Mouse (Mus musculus) natural killer cell, adult 2 months (primary cell): ENCODE measurements around the gene Lysmd1.

Experiments used
- DNase-seq, 2 experiments: peaks; one replicate each; pipeline ENCODE4 v3.0.0; 2022; ENCODE audit warnings: low spot score in 2 of 2

Gene Lysmd1

DNA sequence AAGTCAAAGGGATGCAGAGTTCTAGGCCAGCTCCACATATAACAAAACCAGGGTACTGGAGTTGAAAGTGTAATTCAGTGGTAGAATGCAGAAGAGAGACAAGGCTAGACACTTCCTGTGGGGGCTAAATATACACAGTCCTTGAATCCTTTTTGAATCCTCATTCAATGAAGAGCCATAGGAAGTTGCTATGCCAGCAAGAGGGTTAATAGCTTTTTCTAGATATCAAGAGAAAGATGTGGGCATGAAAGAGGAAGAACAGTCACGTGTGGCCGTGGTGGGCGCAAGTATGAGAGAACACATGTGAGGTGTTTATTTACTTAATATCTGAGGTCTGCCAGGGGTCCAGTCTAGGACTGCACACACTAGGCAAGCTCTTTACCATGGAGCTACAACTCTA lies 2.4 kb downstream of the Lysmd1 start:
- peak in 1 of 2 experiments; percentile 53 for DNase-seq

DNA sequence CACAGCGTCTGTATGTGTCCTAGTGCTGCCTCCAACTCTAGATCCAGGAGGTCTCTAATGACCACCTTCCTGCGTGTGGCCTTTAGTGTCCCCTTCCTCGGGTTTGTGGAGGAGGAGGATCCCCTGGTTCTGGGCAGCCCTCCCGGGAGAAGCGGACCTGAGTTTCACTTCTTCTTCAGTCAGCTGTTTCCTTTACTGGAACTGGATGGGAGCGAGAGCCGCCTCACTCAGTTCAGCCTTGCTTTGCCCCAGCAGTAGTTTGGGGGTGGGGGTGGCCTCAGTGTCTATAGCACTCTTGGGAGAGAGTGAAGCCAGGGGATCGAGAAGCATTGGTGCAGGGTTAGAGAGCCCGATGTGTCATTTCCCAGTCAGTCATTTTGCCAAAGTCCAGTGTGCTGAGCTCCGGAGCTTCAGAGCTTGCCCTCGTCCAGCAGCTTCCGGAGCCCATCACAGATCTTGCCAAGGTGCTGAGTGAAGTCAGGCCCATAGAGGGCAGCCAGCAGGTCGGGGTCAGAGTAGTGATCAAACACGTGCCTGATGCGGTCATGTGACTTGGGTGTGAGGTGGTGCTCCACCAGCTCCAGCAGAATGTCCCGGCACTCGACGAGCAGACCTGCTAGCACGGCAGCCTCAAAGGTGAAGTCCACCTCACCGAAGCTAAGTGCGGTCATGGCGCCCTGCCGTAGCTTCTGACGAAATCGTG lies 5.8 kb downstream of the Lysmd1 start:
- DNase-seq, result no peak

DNA sequence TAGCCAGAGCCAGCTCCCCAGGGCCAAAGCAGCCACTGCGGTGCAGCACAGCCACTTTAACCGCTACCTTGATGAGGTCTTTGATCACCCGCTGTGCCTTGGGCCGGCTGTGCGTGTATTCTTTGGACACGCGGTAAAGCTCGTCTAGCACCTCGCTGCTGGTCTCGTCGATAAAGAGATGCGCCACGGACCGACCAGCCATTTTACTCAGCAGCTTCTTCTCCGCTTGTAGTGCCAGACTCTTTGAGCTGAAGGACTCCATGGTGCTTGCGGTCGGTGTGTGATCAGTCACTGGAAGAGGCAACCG lies 6.4 kb downstream of the Lysmd1 start:
- DNase-seq, result peak in 1 of 2 experiments; percentile 34

DNA sequence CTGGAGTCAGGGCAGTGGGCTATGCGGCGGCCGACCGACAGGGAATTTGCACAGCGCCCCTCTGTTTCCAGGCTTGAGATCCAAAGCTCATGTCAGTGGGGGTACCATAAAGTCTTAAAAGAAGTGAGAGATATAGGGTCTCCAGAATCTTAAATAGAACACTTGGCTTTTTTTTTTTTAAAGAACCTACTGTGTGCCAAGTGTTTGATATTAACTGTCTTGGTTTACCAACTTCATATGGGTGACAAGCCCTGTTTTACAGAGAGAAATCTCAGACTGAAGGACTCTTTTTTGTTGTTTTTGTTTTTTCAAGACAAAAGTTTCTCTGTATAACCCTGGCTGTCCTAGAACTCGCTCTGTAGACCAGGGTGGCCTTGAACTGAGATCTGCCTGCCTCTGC lies 6.9 kb downstream of the Lysmd1 start:
- DNase-seq, result no peak

DNA sequence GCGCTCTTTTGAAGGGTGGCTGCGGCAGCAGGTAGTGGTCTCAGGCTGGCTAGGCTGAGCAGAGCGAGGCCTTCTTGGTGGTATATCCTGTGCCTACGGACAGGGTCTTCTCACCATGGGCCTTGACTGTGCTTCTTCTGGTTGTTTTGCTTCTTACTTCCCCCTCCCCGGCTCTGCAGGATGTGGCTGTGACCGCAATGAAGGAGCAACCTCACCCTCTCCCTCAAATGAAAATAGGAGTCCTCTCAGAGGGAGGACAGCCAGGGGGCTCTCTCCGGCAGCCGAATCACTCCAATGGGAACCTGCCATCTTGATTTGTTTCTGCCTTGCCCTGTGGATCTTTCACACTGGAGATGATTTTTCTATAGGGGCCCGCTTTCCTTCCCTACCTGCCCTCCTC lies 7.6 kb downstream of the Lysmd1 start:
- peak; percentile 65 to 75 for DNase-seq

DNA sequence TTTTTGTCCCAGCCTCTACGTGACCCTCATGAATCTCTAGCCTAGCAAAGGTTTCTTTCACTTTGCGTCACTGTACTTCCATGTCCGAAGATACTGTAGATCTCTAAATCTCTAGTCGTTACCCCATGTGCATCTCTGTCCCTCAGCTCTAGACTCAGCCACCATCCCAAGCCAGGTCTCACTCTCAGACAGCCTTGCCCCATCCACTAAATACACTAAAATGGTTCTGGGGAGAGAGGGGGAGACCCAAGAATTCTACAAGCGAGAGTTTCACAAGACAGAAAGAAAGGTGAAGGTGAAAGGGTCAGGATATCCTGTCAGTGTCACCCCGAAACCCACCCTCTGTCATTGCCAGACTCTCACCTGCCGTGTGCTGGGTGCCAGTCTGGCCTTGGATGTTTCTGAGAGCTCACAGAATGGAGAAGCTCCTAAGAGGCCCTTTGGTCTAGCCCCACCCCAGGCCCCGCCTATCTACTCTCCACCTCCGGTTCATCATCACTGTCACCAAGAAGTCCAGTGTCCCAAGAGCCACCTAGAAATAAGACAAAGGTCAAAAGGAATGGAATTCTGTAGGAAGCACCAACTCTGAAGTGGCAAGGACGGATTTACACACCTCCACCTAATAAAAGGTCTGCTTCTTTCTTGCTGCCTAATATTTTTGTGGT lies 8.2 kb downstream of the Lysmd1 start, which contains the start of gene Tnfaip8l2:
Tnfaip8l2 (minus strand) TSS at position 409 of the 665 bp plus-strand sequence.
- DNase-seq, result peak; percentile 60 to 67

DNA sequence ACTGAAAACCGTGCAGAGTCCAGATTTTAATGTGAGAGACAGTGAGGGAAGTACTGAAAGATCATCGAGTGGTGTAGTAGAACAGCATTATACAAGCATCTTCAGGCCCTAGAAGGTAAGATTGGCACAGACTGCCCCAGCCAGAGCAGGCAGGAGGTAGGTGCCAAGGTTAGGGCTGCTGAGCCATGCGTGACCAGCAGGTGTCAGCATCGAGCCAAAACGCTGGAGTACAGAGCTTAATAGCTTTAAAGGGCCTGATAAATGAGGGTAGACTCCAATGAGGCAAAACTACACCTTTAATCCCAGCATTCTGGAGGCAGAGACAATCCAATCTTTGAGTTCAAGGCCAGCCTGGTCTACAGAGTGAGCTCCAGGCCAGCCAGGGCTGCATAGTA lies 8.7 kb downstream of the Lysmd1 start:
- peak; percentile 84 to 90 for DNase-seq

DNA sequence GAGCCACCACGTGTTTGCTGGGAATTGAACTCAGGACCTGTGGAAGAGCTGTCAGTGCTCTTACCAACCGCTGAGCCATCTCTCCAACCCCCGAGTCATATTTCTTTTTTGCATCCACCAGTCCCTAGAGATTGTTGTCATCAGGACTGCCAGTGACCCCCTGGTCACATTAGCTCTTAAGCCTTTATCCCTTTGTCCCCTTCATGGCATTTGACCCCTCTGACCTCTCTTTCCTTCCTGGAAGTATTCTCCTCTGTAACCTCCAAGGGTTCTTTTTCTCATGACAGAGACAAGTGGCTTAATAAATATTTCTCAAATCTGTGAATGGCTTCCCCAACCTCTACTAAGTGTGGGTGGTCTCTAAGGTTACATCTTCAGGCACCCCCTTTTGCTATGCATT lies 14.0 kb downstream of the Lysmd1 start:
- no peak for DNase-seq

DNA sequence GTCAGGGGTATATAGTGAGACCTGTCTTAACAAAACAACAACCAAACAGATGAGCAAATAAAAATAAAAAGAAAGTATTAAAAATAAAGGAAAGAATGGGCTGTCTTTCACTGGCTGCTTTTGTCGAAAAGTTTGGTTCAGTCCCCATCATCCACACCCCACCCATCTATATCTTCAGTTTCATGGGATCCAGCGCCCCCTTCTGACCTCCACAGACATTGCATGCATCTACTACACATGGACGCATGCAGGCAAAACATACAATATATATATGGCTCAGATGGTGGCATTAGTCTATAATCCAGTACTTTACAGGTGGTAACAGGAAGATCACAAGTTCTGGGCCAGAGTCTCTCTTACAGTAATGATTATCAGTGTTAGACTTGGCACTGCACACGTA lies 20.0 kb downstream of the Lysmd1 start:
- DNase-seq, result peak; percentile 63 to 78

DNA sequence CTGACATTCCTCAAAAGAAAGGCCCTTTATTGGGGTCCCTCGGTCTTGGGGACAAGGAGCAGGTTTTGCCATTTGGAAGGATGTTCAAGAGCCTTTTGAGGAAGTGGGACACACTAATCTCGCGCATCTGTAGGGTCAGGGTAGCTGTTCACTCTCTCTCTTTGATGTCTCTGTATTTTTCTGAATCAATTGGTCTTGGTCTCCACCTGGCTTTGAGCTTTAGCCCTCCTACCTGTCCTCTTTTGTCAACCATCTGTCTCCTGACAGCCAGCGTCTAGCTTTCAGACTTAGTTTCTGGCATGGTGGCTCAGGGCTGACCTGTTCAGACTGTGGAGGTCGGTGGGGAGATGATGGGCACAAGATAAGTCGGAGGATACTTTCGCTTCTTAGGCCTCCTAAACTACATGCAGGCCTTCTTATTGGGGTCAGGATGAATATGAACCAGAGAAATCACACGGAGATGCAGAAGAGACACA lies 25.7 kb downstream of the Lysmd1 start:
- DNase-seq, result no peak

DNA sequence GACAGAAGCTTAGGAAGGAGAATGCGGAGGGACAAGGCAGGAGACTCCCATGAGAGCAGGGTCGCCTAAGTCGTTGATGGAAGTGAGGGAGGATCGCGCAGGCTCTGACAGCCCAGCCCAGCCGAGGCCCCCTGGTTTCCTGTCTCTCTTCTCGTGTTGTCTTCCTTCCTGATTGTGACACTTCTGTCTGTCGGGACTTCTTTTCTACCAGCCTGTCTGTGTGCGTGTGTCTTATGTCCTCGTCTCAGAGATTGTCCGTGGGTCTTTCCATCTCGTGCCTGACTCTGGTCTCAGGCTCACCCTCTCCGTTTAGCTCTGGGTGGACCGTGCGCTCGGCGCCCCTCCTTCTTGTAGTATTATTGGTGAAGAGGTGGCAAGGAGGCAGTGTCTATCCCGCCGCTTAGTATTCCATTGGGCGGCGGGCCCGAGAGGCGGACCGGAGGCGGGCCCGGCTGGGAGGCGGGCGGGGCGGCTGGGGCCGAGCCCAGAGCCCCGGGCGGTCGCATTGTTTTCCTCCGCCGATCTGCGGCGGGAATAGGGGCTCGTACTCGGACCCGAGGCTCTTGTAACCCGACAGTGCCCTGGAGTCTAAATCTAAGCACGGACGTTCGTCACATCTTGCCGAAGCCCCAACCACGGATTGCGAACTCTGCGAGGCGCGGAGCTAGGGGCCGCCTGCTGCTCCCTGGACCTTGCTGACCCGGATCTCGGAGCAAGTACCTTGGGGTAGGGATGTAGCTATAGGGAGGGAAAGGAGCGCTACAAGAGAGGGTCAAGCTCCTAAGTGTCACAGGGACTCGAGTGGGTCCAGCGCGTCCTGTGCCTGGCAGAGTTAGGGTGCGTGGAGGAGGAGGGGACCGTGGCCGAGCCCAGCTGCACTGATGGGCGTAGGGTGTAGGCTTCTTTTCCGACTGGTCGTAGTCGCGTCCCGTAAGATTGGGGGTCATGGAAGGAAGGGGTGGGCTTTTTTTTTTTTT lies 26.4 kb downstream of the Lysmd1 start, which contains the start of gene Sema6c:
Sema6c (plus strand) TSS at position 471 of the 977 bp plus-strand sequence.
- peak; percentile 76 to 77 for DNase-seq

DNA sequence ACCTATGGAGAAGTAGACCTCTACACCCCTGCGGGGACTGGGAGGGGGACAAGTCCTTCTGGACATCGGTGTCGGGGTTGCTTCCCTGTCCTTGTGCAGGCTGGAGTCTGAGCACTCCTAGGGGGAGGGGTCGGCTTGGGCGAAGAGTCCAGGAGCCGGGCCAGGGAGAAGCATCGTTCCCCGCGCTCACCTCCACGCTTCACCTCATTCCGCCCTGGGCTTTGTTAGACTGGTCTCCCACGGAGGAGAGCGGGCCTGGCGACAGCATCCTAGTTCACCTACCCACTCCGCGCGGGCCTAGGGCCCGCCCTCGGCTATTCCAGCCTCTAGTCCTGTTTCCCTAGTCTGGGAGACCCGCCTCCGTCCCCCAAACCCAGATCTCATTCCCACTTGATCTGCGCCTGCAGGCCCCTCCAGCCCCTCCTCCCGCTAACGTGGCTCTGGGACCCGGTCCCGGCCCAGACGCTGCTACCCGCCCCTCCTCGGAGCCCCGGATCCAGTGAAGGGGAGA lies 27.2 kb downstream of the Lysmd1 start:
- no peak for DNase-seq

DNA sequence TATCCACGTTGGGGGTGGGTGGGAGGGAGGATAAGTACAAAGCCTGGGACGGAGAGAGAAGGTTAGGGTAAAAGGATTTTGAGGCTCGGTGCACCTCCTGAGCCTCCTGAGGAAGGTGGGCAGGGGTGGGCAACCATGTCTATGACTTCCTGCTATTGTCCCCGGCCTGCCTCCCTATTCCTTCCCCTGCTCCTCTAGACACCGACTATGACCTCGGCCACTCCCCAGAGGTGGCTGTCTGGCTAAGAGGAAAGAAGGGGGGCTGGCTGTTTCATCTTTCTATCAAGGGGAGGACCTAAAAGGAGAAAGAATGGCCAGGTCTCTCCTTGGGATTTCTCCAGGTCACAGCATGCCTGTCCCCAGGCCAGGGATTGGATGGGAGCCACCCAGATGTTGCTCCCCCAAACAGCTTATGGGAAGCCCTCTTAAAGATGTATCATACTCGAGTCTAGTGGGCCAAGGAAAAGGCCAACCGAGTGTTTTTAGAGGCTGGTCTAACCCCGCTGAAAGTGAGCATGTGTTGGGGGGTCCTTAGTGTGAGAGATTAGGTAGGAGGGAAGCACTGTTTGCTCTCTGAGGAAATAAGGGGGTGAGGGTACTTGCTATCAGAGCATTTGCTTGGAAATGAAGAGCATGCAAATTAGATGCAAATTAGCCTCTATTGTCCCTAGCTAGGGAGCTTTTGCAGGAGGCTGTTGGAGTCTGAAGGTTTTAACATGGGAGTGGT lies 27.9 kb downstream of the Lysmd1 start:
- DNase-seq, result no peak

DNA sequence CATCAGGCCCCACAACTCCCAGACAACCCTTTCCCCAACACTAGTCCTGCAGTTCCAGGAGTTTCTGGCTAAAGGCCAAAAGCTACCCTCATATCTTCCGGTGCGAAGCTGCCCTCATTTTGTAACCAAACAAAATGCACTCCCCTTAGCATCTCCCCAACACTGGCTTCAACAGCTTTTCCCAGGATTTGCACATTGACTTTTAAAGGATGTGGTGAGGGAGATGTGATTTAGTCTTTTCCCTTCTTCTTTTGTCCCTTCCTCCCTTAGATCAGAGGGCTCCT lies 28.4 kb downstream of the Lysmd1 start:
- no peak for DNase-seq

DNA sequence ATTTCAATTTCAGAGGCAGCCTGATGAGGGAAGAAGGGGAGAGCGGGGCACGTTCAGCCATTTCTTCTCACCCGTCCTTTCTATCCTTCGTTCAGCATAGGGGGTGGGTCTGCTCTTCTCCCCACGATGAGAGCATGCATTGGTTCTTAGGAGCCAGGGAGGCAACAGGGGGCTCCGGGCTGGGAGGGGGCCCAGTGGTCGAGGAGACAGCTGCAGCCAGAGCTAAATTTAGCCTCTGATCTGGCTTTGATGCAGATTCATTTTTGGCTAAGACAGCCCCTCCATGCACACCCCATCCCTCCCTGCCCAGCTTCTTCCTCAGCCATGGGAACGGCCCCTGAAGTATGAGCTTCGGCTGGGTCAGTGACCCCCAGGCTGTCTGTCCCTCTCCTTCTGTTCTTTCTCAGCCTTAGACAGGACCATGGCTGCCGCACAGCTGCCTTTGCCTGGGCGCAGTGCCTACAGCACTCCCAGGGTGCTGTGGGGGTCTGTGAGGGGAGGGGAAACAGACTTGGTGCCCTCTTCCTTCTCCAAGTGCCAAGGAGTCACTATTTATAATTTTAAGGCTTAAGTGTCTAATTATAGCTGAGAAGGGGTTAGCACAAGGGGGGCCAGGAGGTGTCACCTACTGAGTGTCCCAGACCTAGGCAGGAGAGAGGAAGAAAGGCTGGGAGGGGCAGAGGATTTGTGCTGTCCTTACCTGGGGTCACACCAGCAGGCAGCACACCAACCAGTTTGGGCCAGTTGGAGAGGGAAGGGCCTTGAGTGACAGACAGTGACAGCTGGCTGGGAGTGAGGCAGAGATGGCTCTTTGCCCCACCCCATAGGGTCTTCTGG lies 29.7 kb downstream of the Lysmd1 start:
- no peak for DNase-seq

DNA sequence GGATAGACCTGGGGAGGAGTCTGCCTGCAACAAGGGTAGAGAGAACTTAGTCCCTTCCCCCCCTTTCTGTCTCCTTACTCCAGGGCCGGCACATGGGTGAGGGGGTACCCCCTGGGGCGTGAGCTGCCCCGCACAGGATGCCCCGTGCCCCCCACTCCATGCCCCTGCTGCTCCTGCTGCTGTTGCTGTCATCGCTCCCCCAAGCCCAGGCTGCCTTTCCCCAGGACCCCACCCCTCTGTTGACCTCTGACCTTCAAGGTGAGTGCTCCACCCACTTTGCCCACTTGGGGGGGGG lies 30.3 kb downstream of the Lysmd1 start:
- no peak for DNase-seq

DNA sequence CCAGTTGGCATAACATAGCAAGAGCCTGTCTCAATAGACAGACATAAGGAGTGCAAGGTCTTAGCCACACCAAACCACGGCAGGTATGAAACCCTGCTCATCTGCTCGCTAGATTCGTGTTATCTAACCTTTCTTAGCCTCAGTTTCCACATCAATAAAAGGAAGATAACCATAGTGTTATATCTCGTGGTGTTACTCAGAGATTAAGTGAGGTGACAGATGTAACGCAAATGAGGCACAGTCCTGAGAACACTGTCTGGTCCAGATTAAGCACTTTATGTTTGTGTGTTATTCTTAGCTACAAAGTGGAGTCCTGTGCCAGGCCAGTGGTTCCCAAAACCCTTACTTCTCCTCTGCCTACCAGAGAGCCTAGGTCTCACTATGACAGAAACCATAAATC lies 31.0 kb downstream of the Lysmd1 start:
- no peak for DNase-seq

DNA sequence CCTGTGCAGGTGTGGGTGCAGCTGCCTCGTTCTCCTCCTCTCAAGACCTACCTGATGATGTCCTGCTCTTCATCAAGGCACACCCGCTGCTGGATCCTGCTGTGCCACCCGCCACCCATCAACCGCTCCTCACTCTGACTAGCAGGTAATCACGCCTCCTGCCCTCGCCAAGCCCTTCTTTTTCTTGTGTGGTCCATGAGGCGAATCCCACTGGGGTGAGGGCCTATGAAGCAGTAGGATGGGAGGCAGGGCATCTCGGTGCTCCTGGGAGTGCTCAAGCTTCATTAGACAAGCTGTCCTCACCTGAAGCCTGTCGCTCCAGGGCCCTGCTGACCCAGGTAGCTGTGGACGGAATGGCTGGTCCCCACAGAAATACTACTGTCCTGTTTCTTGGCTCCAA lies 36.1 kb downstream of the Lysmd1 start:
- no peak for DNase-seq

DNA sequence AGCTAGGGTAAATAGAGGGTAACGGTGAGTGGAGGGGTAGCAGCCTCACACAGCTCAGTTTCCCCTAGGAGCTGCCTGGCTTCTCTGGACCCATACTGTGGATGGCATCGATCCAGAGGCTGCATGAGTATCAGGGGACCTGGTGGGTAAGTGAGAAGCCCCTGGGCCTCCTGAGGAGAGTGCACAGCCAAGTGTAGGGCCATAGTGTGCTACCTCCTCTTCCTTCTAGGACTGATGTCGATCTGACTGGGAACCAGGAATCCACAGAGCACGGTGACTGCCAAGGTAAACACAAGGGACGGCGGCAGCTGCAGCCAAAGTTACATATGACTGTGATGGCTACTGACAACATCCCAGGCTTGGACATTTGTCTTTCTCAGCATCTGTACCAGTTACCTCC lies 37.2 kb downstream of the Lysmd1 start:
- DNase-seq, result no peak

DNA sequence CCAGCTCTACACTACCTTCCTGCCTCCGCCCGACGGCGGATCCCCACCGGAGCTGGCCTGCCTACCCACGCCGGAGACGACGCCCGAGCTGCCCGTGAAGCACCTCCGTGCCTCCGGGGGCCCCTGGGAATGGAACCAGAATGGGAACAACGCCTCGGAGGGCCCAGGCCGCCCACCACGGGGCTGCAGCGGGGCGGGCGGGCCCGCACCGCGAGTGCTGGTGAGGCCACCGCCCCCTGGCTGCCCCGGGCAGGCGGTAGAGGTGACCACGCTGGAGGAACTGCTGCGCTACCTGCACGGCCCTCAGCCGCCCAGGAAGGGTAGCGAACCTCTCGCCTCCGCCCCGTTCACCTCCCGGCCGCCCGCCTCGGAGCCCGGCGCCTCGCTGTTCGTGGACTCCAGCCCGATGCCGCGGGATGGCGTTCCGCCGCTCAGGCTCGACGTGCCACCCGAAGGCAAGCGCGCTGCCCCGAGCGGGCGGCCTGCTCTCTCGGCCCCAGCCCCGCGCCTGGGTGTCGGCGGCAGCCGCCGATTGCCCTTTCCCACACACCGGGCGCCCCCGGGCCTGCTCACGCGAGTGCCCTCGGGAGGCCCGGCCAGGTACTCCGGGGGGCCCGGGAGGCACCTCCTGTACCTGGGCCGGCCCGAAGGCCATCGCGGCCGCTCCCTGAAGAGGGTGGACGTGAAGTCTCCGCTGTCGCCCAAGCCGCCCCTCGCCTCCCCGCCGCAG lies 38.8 kb downstream of the Lysmd1 start:
- DNase-seq, result no peak
